Mouse (Mus musculus) limb, embryonic 15.5 days (tissue): Measurements from ENCODE around the gene Psmb9. TPM values are rescaled to one million over a fixed set of nuclear protein-coding genes. Genes with fewer than 3 reads are reported as not detected.

Source experiments
- polyA plus RNA-seq: library from polyadenylated mRNA; unstranded; fragments of >200 nt; fragmentation: Nextera tagmentation; extraction: Ambion mirVana; gene quantifications from 2 replicates; pipeline ENCODE4 v1.2.1, GENCODE M21; 2015

The Psmb9 gene
- polyA plus RNA-seq, 1 experiment from 2014 or later: 3.4 TPM

Other genes starting within 250 kb of the Psmb9 start
- gene Pfdn6, start 247.4 kb downstream of the Psmb9 start, polyA plus RNA-seq: 132 and 139 TPM in 2 replicates
- gene Wdr46, start 247.1 kb downstream of the Psmb9 start, polyA plus RNA-seq: 31.4 and 36.0 TPM in 2 replicates
- gene B3galt4, start 236.3 kb downstream of the Psmb9 start, polyA plus RNA-seq: 5.9 and 8.3 TPM in 2 replicates
- gene Vps52, start 232.0 kb downstream of the Psmb9 start, polyA plus RNA-seq: 46.5 and 50.4 TPM in 2 replicates
- 1,572 and 1,837 TPM in 2 replicates for gene Rps18, start 231.8 kb downstream of the Psmb9 start, polyA plus RNA-seq
- gene H2-K1, start 187.4 kb downstream of the Psmb9 start, polyA plus RNA-seq: 25.5 and 31.3 TPM in 2 replicates
- 18.1 and 18.9 TPM in 2 replicates for gene Ring1, start 163.1 kb downstream of the Psmb9 start, polyA plus RNA-seq
- gene H2-Ke6, start 159.7 kb downstream of the Psmb9 start, polyA plus RNA-seq: 45.0 and 50.3 TPM in 2 replicates
- gene Slc39a7, start 156.1 kb downstream of the Psmb9 start, polyA plus RNA-seq: 258 and 259 TPM in 2 replicates
- 44.4 and 52.5 TPM in 2 replicates for gene Rxrb, start 156.0 kb downstream of the Psmb9 start, polyA plus RNA-seq
- 94.4 and 96.5 TPM in 2 replicates for gene Col11a2, start 148.3 kb downstream of the Psmb9 start, polyA plus RNA-seq
- 0.61 and 0.79 TPM in 2 replicates for gene H2-Oa, start 95.4 kb downstream of the Psmb9 start, polyA plus RNA-seq
- 13.4 and 15.2 TPM in 2 replicates for gene H2-DMa, start 68.2 kb downstream of the Psmb9 start, polyA plus RNA-seq
- 104 and 112 TPM in 2 replicates for gene Brd2, start 65.1 kb downstream of the Psmb9 start, polyA plus RNA-seq
- gene H2-DMb2, start 44.5 kb downstream of the Psmb9 start, polyA plus RNA-seq: 0.37 and 0.38 TPM in 2 replicates
- 2.6 and 3.3 TPM in 2 replicates for gene H2-DMb1, start 34.7 kb downstream of the Psmb9 start, polyA plus RNA-seq
- gene Tap1, start 211 bp downstream of the Psmb9 start, polyA plus RNA-seq: 13.2 and 13.4 TPM in 2 replicates
- 11.7 and 12.1 TPM in 2 replicates for gene Psmb8, start 10.0 kb upstream of the Psmb9 start, polyA plus RNA-seq
- 5.9 and 6.1 TPM in 2 replicates for gene Tap2, start 15.8 kb upstream of the Psmb9 start, polyA plus RNA-seq
- gene H2-Ob, start 51.1 kb upstream of the Psmb9 start, polyA plus RNA-seq: 0.32 TPM in 1 of 2 replicates, not detected in the other
- 5.8 and 7.5 TPM in 2 replicates for gene H2-Ab1, start 69.9 kb upstream of the Psmb9 start, polyA plus RNA-seq
- 2.9 and 3.3 TPM in 2 replicates for gene H2-Aa, start 100.1 kb upstream of the Psmb9 start, polyA plus RNA-seq
- gene H2-Eb1, start 118.1 kb upstream of the Psmb9 start, polyA plus RNA-seq: 3.3 and 3.8 TPM in 2 replicates
- gene H2-Eb2, start 137.9 kb upstream of the Psmb9 start, polyA plus RNA-seq: not detected in 2 replicates
- 0.20 TPM in 2 replicates for gene Btnl2, start 167.1 kb upstream of the Psmb9 start, polyA plus RNA-seq
- gene Btnl1, start 189.4 kb upstream of the Psmb9 start, polyA plus RNA-seq: not detected in 2 replicates
- 0.61 TPM in 1 of 2 replicates, not detected in the other for gene BC051142, start 211.1 kb upstream of the Psmb9 start, polyA plus RNA-seq